Mouse (Mus musculus) heart, embryonic 11.5 days (tissue): Measurements from ENCODE around the gene Unk. TPM values are rescaled to one million over a fixed set of nuclear protein-coding genes. Genes with fewer than 3 reads are reported as not detected.

Source experiments
- ATAC-seq: fragments of 200-750 bp; cut with Nextera tagmentation; replicated peaks from 2 replicates; pipeline ENCODE4 v1.8.0; 2017; ENCODE audit warnings: moderate library complexity; ENCODE audit not compliant: insufficient number of reproducible peaks, low FRiP score, low TSS enrichment
- H3K27ac ChIP-seq: fragments of 300-500 bp; sonication (generic); 2 replicates; pipeline ENCODE4 v1.5.1; 2014; ENCODE audit warnings: mild to moderate bottlenecking, low read depth, low read length
- H3K27me3 ChIP-seq: fragments of 300-500 bp; sonication (generic); 2 replicates; pipeline ENCODE4 v1.6.1; 2014; ENCODE audit warnings: mild to moderate bottlenecking, low read length, mixed read lengths; ENCODE audit not compliant: control insufficient read depth, insufficient read depth
- H3K36me3 ChIP-seq: fragments of 300-500 bp; sonication (generic); 2 replicates; pipeline ENCODE4 v1.6.1; 2014; ENCODE audit warnings: mild to moderate bottlenecking, low read length, moderate library complexity, mixed read lengths; ENCODE audit not compliant: control insufficient read depth, insufficient read depth
- H3K4me1 ChIP-seq: fragments of 300-500 bp; sonication (generic); 2 replicates; pipeline ENCODE4 v1.6.1; 2014; ENCODE audit warnings: low read length; ENCODE audit not compliant: control insufficient read depth, insufficient read depth
- H3K4me2 ChIP-seq: fragments of 300-500 bp; sonication (generic); 2 replicates; pipeline ENCODE4 v1.6.1; 2014; ENCODE audit warnings: mild to moderate bottlenecking, moderate library complexity
- H3K4me3 ChIP-seq: fragments of 300-500 bp; sonication (generic); 2 replicates; pipeline ENCODE4 v1.5.1; 2014; ENCODE audit warnings: low read depth, low read length
- H3K9ac ChIP-seq: fragments of 300-500 bp; sonication (generic); 2 replicates; pipeline ENCODE4 v1.6.1; 2014; ENCODE audit warnings: mild to moderate bottlenecking, low read depth, low read length, moderate library complexity
- H3K9me3 ChIP-seq: fragments of 300-500 bp; sonication (generic); replicated peaks from 2 replicates; pipeline ENCODE4 v1.6.1; 2016; ENCODE audit warnings: low read length; ENCODE audit not compliant: control insufficient read depth
- WGBS: fragments of 180-500 bp; shearing (Covaris S2); extraction: QIAGEN DNeasy Blood & Tissue Kit; methylation state at CpG from one replicate; pipeline ENCODE4 v1.1.7; 2014; ENCODE audit not compliant: insufficient replicate concordance; 5-methylcytosine and 5-hydroxymethylcytosine counted together
- polyA plus RNA-seq: library from polyadenylated mRNA; unstranded; fragments of >200 nt; fragmentation: Nextera tagmentation; extraction: Ambion mirVana; gene quantifications from 2 replicates; pipeline ENCODE4 v1.2.1, GENCODE M21; 2014

The Unk gene
- polyA plus RNA-seq, 1 experiment from 2014 or later: 18.7 TPM

- H3K4me3 ChIP-seq: no peak overlapping the region
- no peak for ATAC-seq
- no peak overlapping the region for H3K9ac ChIP-seq
- peaks cover 19% of the 10 kb centered on the region for H3K4me1 ChIP-seq
- no peaks in the 10 kb centered on the region for H3K9me3 ChIP-seq
- peaks cover 51% of the 10 kb centered on the region for H3K36me3 ChIP-seq
- no peak overlapping the region for H3K27ac ChIP-seq
- H3K4me2 ChIP-seq: no peak overlapping the region
- no peaks in the 10 kb centered on the region for H3K27me3 ChIP-seq
- 95% methylated on average over 11 of the region's 11 CpGs for WGBS
Observed at GRCm38 (mm10) chr11:116059691-116060025, 29.5 kb downstream of the Unk start.

- Histone ChIP-seq H3K36me3 (peaks cover 42% of the 10 kb centered on the region), H3K9ac (no peak overlapping the region)
- 89% methylated on average over 9 of the region's 9 CpGs for WGBS
Observed at GRCm38 (mm10) chr11:116060596-116060995, 30.5 kb downstream of the Unk start.

GRCm38 (mm10) chr11:116061641-116062415 is 31.7 kb downstream of the Unk start:
- no peak overlapping the region for H3K4me3 ChIP-seq

More at GRCm38 (mm10) chr11:116060596-116060995, 30.5 kb downstream of the Unk start:
- H3K27me3 ChIP-seq: no peaks in the 10 kb centered on the region
- no peak overlapping the region for H3K4me2 ChIP-seq
- H3K4me3 ChIP-seq: no peak overlapping the region
- H3K4me1 ChIP-seq: peaks cover 19% of the 10 kb centered on the region
- ATAC-seq: no peak
- no peak overlapping the region for H3K27ac ChIP-seq
- H3K9me3 ChIP-seq: no peaks in the 10 kb centered on the region

GRCm38 (mm10) chr11:116062521-116062920 is 32.4 kb downstream of the Unk start:
- no peak for ATAC-seq
- no peak overlapping the region for H3K4me2 ChIP-seq
- WGBS: 70% methylated on average over 8 of the region's 8 CpGs
- H3K9ac ChIP-seq: no peak overlapping the region
- no peaks in the 10 kb centered on the region for H3K27me3 ChIP-seq
- peaks cover 31% of the 10 kb centered on the region for H3K36me3 ChIP-seq
- H3K27ac ChIP-seq: no peak overlapping the region
- H3K4me1 ChIP-seq: peaks cover 6% of the 10 kb centered on the region
- no peak overlapping the region for H3K4me3 ChIP-seq
- no peaks in the 10 kb centered on the region for H3K9me3 ChIP-seq

More at GRCm38 (mm10) chr11:116061641-116062415, 31.7 kb downstream of the Unk start:
- ATAC-seq: no peak
- H3K4me2 ChIP-seq: no peak overlapping the region
- WGBS: 81% methylated on average over 13 of the region's 13 CpGs
- H3K27me3 ChIP-seq: no peaks in the 10 kb centered on the region
- H3K27ac ChIP-seq: no peak overlapping the region
- H3K36me3 ChIP-seq: peaks cover 32% of the 10 kb centered on the region
- H3K9ac ChIP-seq: no peak overlapping the region
- no peaks in the 10 kb centered on the region for H3K9me3 ChIP-seq
- H3K4me1 ChIP-seq: peaks cover 13% of the 10 kb centered on the region

- H3K9ac ChIP-seq: no peak overlapping the region
- H3K36me3 ChIP-seq: peaks cover 24% of the 10 kb centered on the region
- ATAC-seq: no peak
- no peak overlapping the region for H3K27ac ChIP-seq
- no peak overlapping the region for H3K4me3 ChIP-seq
- H3K4me1 ChIP-seq: no peaks in the 10 kb centered on the region
- no peak overlapping the region for H3K4me2 ChIP-seq
- H3K27me3 ChIP-seq: no peaks in the 10 kb centered on the region
- 69% methylated on average over 13 of the region's 13 CpGs for WGBS
- no peaks in the 10 kb centered on the region for H3K9me3 ChIP-seq
Observed at GRCm38 (mm10) chr11:116063562-116063961, 33.4 kb downstream of the Unk start.

GRCm38 (mm10) chr11:116064187-116064867 is 34.2 kb downstream of the Unk start:
- H3K4me3 ChIP-seq: no peak overlapping the region
- H3K4me2 ChIP-seq: no peak overlapping the region
- WGBS: 56% methylated on average over 23 of the region's 23 CpGs
- peaks cover 18% of the 10 kb centered on the region for H3K36me3 ChIP-seq
- no peak for ATAC-seq
- H3K27ac ChIP-seq: no peak overlapping the region
- no peaks in the 10 kb centered on the region for H3K27me3 ChIP-seq
- no peaks in the 10 kb centered on the region for H3K9me3 ChIP-seq
- H3K4me1 ChIP-seq: no peaks in the 10 kb centered on the region
- H3K9ac ChIP-seq: no peak overlapping the region

- no peak overlapping the region for H3K27ac ChIP-seq
- H3K27me3 ChIP-seq: no peaks in the 10 kb centered on the region
- peaks cover 15% of the 10 kb centered on the region for H3K36me3 ChIP-seq
- no peaks in the 10 kb centered on the region for H3K9me3 ChIP-seq
- ATAC-seq: no peak
- WGBS: 80% methylated on average over 12 of the region's 12 CpGs
- H3K4me1 ChIP-seq: no peaks in the 10 kb centered on the region
- H3K4me3 ChIP-seq: no peak overlapping the region
- no peak overlapping the region for H3K4me2 ChIP-seq
- no peak overlapping the region for H3K9ac ChIP-seq
Observed at GRCm38 (mm10) chr11:116065345-116065744, 35.2 kb downstream of the Unk start.

GRCm38 (mm10) chr11:116071510-116071909 is 41.4 kb downstream of the Unk start:
- H3K4me1 ChIP-seq: peaks cover 8% of the 10 kb centered on the region
- no peak overlapping the region for H3K4me3 ChIP-seq
- no peak overlapping the region for H3K9ac ChIP-seq
- 63% methylated on average over 5 of the region's 5 CpGs for WGBS
- H3K36me3 ChIP-seq: no peaks in the 10 kb centered on the region
- ATAC-seq: no peak
- H3K27me3 ChIP-seq: no peaks in the 10 kb centered on the region
- no peak overlapping the region for H3K27ac ChIP-seq
- no peak overlapping the region for H3K4me2 ChIP-seq
- no peaks in the 10 kb centered on the region for H3K9me3 ChIP-seq
